Mouse (Mus musculus) T-helper 1 cell (primary cell): ENCODE measurements around the gene Mgea5.
"Not testable (repeated sequence)": the region's sequence is repeated elsewhere in the genome, so short reads cannot be mapped to it uniquely, and the experiment has no call there.

Source experiments
- in situ Hi-C: fragments of 300-600 bp; cut with MboI, MseI; formaldehyde crosslinking; loops from one replicate; pipeline ENCODE4 v1.15.1; 2025; ENCODE audit warnings: high pct_unique_total_duplicates

Gene Mgea5

GRCm38 (mm10) chr19:45783181-45783932 lies at the start of gene Mgea5:
Gene Mgea5, minus strand, starts transcription at chr19:45783837.
- in situ Hi-C loops = no loop called here

- in situ Hi-C loops = no loop called here
These were observed 47.0 kb upstream of the Mgea5 start for GRCm38 (mm10) chr19:45830679-45831078.

GRCm38 (mm10) chr19:45827736-45828135 lies 44.1 kb upstream of the Mgea5 start:
- in situ Hi-C loops = loop anchor here (10.0 kb wide), 1 partner anchor 97 kb away; no protein-coding TSS in a partner anchor

GRCm38 (mm10) chr19:45827125-45827524 lies 43.5 kb upstream of the Mgea5 start:
- in situ Hi-C loops = loop anchor here (10.0 kb wide), 1 partner anchor 98 kb away; no protein-coding TSS in a partner anchor

GRCm38 (mm10) chr19:45826146-45826545 lies 42.5 kb upstream of the Mgea5 start:
- in situ Hi-C loops = loop anchor here (10.0 kb wide), 1 partner anchor 99 kb away; no protein-coding TSS in a partner anchor

GRCm38 (mm10) chr19:45821832-45822231 lies 38.2 kb upstream of the Mgea5 start:
- in situ Hi-C loops = loop anchor here (10.0 kb wide), 1 partner anchor 103 kb away; no protein-coding TSS in a partner anchor

GRCm38 (mm10) chr19:45817816-45818490 lies 34.3 kb upstream of the Mgea5 start:
- in situ Hi-C loops = no loop called here

- in situ Hi-C loops = no loop called here
These were observed 33.1 kb upstream of the Mgea5 start for GRCm38 (mm10) chr19:45816727-45817126.

- in situ Hi-C loops = no loop called here
These were observed 32.3 kb upstream of the Mgea5 start, which contains the start of gene Kcnip2 for GRCm38 (mm10) chr19:45815831-45816405. Gene Kcnip2, minus strand, starts transcription at chr19:45816061.

- in situ Hi-C loops = no loop called here
These were observed 31.5 kb upstream of the Mgea5 start for GRCm38 (mm10) chr19:45815170-45815569.

GRCm38 (mm10) chr19:45813801-45814200 lies 30.2 kb upstream of the Mgea5 start:
- in situ Hi-C loops = no loop called here

GRCm38 (mm10) chr19:45813263-45813662 lies 29.6 kb upstream of the Mgea5 start:
- in situ Hi-C loops = no loop called here

GRCm38 (mm10) chr19:45812673-45813252 lies 29.1 kb upstream of the Mgea5 start:
- in situ Hi-C loops = no loop called here

- in situ Hi-C loops = no loop called here
These were observed 28.5 kb upstream of the Mgea5 start for GRCm38 (mm10) chr19:45812115-45812514.

- in situ Hi-C loops = no loop called here
These were observed 27.5 kb upstream of the Mgea5 start for GRCm38 (mm10) chr19:45811028-45811674.

GRCm38 (mm10) chr19:45807732-45808131 lies 24.1 kb upstream of the Mgea5 start:
- in situ Hi-C loops = no loop called here

GRCm38 (mm10) chr19:45805817-45806216 lies 22.2 kb upstream of the Mgea5 start:
- in situ Hi-C loops = not testable (repeated sequence)

- in situ Hi-C loops = no loop called here
These were observed 21.1 kb upstream of the Mgea5 start for GRCm38 (mm10) chr19:45804593-45805368.

- in situ Hi-C loops = no loop called here
These were observed 19.8 kb upstream of the Mgea5 start for GRCm38 (mm10) chr19:45803408-45803807.

GRCm38 (mm10) chr19:45802702-45803101 lies 19.1 kb upstream of the Mgea5 start:
- in situ Hi-C loops = no loop called here

- in situ Hi-C loops = loop anchor here (10.0 kb wide), 1 partner anchor 208 kb away; the partner anchor contains the start of gene Hps6
These were observed 13.2 kb upstream of the Mgea5 start for GRCm38 (mm10) chr19:45796879-45797278.
